Mouse (Mus musculus) MEL (cell line): Measurements from ENCODE around the gene Lpo. TPM values are rescaled to one million over a fixed set of nuclear protein-coding genes. Genes with fewer than 3 reads are reported as not detected.

Experiments
- DNase-seq: peaks from one replicate; pipeline ENCODE4 v3.0.0; 2011; ENCODE audit warnings: low read depth, low spot score
- H3K27ac ChIP-seq: 2 replicates; pipeline ENCODE4 v1.5.1; 2012; ENCODE audit warnings: low read depth, mild to moderate bottlenecking, control low read depth, low read length, moderate library complexity; ENCODE audit not compliant: control insufficient read depth
- H3K27me3 ChIP-seq, 2 experiments: fragments of 150-350 bp in 1 of 2; sonication (generic) in 1 of 2; 2 replicates each; pipeline ENCODE4 v1.6.1; 2012; ENCODE audit warnings: low read length in 2 of 2, mild to moderate bottlenecking in 2 of 2, improper control_type of control experiment in 1 of 2, moderate library complexity in 1 of 2; ENCODE audit not compliant: insufficient read depth in 2 of 2, control insufficient read depth in 1 of 2
- H3K36me3 ChIP-seq, 2 experiments: 2 replicates each; pipeline ENCODE4 v1.6.1; 2012 to 2014; ENCODE audit warnings: low read length in 2 of 2, improper control_type of control experiment in 1 of 2, inconsistent platforms in 1 of 2, mild to moderate bottlenecking in 1 of 2; ENCODE audit not compliant: insufficient read depth in 2 of 2, control insufficient read depth in 1 of 2
- H3K4me1 ChIP-seq, 2 experiments: fragments of 150-350 bp in 1 of 2; sonication (generic) in 1 of 2; 2 replicates each; pipeline ENCODE4 v1.6.1; 2012; ENCODE audit warnings: low read length in 2 of 2, improper control_type of control experiment in 1 of 2, mild to moderate bottlenecking in 1 of 2; ENCODE audit not compliant: insufficient read depth in 2 of 2, control insufficient read depth in 1 of 2
- H3K4me3 ChIP-seq, 2 experiments: fragments of 150-350 bp in 1 of 2; sonication (generic) in 1 of 2; 2 replicates each; pipeline ENCODE4 v1.5.1; 2012; ENCODE audit warnings: low read depth in 2 of 2, low read length in 2 of 2, mild to moderate bottlenecking in 2 of 2, moderate library complexity in 2 of 2, control low read depth in 1 of 2, improper control_type of control experiment in 1 of 2; ENCODE audit not compliant: control insufficient read depth in 1 of 2, insufficient read depth in 1 of 2
- H3K79me2 ChIP-seq: 2 replicates; pipeline ENCODE4 v1.6.1; 2012; ENCODE audit warnings: mild to moderate bottlenecking, low read length, moderate library complexity; ENCODE audit not compliant: control insufficient read depth, poor library complexity, insufficient read depth
- H3K9ac ChIP-seq: 2 replicates; pipeline ENCODE4 v1.6.1; 2012; ENCODE audit warnings: low read depth, mild to moderate bottlenecking, control low read depth, low read length, moderate library complexity; ENCODE audit not compliant: control insufficient read depth, poor library complexity, severe bottlenecking
- H3K9me3 ChIP-seq: fragments of 150-350 bp; sonication (generic); replicated peaks from 2 replicates; pipeline ENCODE4 v1.6.1; 2012; ENCODE audit warnings: mild to moderate bottlenecking, low read length, improper control_type of control experiment, moderate library complexity; ENCODE audit not compliant: insufficient read depth
- BHLHE40 ChIP-seq: IDR thresholded peaks from 2 replicates; pipeline ENCODE4 v1.6.1; 2012; ENCODE audit warnings: low read depth, mild to moderate bottlenecking, inconsistent platforms, low read length, improper control_type of control experiment, borderline replicate concordance
- CHD2 ChIP-seq: IDR thresholded peaks from 2 replicates; pipeline ENCODE4 v1.6.1; 2011; ENCODE audit warnings: low read length, improper control_type of control experiment
- CTCF ChIP-seq, 3 experiments: IDR thresholded peaks in 2 of 3; conservative IDR thresholded peaks in 1 of 3; 2 replicates each; pipeline ENCODE4 v1.5.1; 2011 to 2012; ENCODE audit warnings: low read length in 3 of 3, low read depth in 2 of 3, mild to moderate bottlenecking in 2 of 3, improper control_type of control experiment in 1 of 3, inconsistent platforms in 1 of 3, mixed read lengths in 1 of 3, moderate library complexity in 1 of 3; ENCODE audit not compliant: control insufficient read depth in 1 of 3, insufficient read depth in 1 of 3, poor library complexity in 1 of 3, severe bottlenecking in 1 of 3
- ELF1 ChIP-seq: IDR thresholded peaks from 2 replicates; pipeline ENCODE4 v1.6.1; 2014; ENCODE audit warnings: low read depth, mild to moderate bottlenecking, inconsistent platforms, low read length, improper control_type of control experiment, moderate library complexity
- JUND ChIP-seq: IDR thresholded peaks from 2 replicates; pipeline ENCODE4 v1.6.1; 2011; ENCODE audit warnings: low read depth, mild to moderate bottlenecking, improper control_type of control experiment, low read length
- MAX ChIP-seq: IDR thresholded peaks from 2 replicates; pipeline ENCODE4 v1.6.1; 2011; ENCODE audit warnings: low read length, improper control_type of control experiment
- MXI1 ChIP-seq: IDR thresholded peaks from 2 replicates; pipeline ENCODE4 v1.6.1; 2011; ENCODE audit warnings: mild to moderate bottlenecking, low read depth, low read length, improper control_type of control experiment
- MYB ChIP-seq: IDR thresholded peaks from 2 replicates; pipeline ENCODE4 v1.6.1; 2011; ENCODE audit warnings: mild to moderate bottlenecking, low read depth, low read length, improper control_type of control experiment
- MYC ChIP-seq: IDR thresholded peaks from 2 replicates; pipeline ENCODE4 v1.6.1; 2011; ENCODE audit warnings: low read depth, mild to moderate bottlenecking, low read length, improper control_type of control experiment, moderate library complexity
- POLR2A ChIP-seq, 2 experiments: IDR thresholded peaks; 2 replicates each; pipeline ENCODE4 v1.6.1; 2011 to 2012; ENCODE audit warnings: low read length in 2 of 2, mild to moderate bottlenecking in 2 of 2, control low read depth in 1 of 2, improper control_type of control experiment in 1 of 2, low read depth in 1 of 2, moderate library complexity in 1 of 2; ENCODE audit not compliant: control insufficient read depth in 1 of 2, insufficient read depth in 1 of 2, poor library complexity in 1 of 2
- POLR2AphosphoS2 ChIP-seq: IDR thresholded peaks from 2 replicates; pipeline ENCODE4 v1.6.1; 2011; ENCODE audit warnings: low read length, improper control_type of control experiment
- POLR2AphosphoS5 ChIP-seq: IDR thresholded peaks from 2 replicates; pipeline ENCODE4 v1.6.1; 2012; ENCODE audit warnings: low read depth, borderline replicate concordance, mild to moderate bottlenecking, inconsistent platforms, low read length, moderate library complexity, mixed read lengths
- RCOR1 ChIP-seq: IDR thresholded peaks from 2 replicates; pipeline ENCODE4 v1.6.1; 2012; ENCODE audit warnings: low read depth, mild to moderate bottlenecking, inconsistent platforms, low read length, improper control_type of control experiment
- SMC3 ChIP-seq: IDR thresholded peaks from 2 replicates; pipeline ENCODE4 v1.6.1; 2011; ENCODE audit warnings: low read depth, low read length, improper control_type of control experiment
- TCF12 ChIP-seq: IDR thresholded peaks from 2 replicates; pipeline ENCODE4 v1.6.1; 2014; ENCODE audit warnings: low read depth, mild to moderate bottlenecking, inconsistent platforms, low read length, improper control_type of control experiment, moderate library complexity
- UBTF ChIP-seq: IDR thresholded peaks from 2 replicates; pipeline ENCODE4 v1.6.1; 2012; ENCODE audit warnings: low read depth, mild to moderate bottlenecking, inconsistent platforms, low read length, improper control_type of control experiment, moderate library complexity, borderline replicate concordance; ENCODE audit not compliant: insufficient read depth
- USF1 ChIP-seq: IDR thresholded peaks from 2 replicates; pipeline ENCODE4 v1.6.1; 2014; ENCODE audit warnings: low read depth, mild to moderate bottlenecking, inconsistent platforms, low read length, improper control_type of control experiment, moderate library complexity
- ZC3H11A ChIP-seq: IDR thresholded peaks from 2 replicates; pipeline ENCODE4 v1.6.1; 2012; ENCODE audit warnings: low read depth, mild to moderate bottlenecking, inconsistent platforms, low read length, improper control_type of control experiment
- ZKSCAN1 ChIP-seq: IDR thresholded peaks from 2 replicates; pipeline ENCODE4 v1.6.1; 2012; ENCODE audit warnings: low read depth, mild to moderate bottlenecking, inconsistent platforms, low read length, improper control_type of control experiment, moderate library complexity
- ZMIZ1 ChIP-seq: IDR thresholded peaks from 2 replicates; pipeline ENCODE4 v1.6.1; 2012; ENCODE audit warnings: low read depth, mild to moderate bottlenecking, inconsistent platforms, low read length, improper control_type of control experiment, moderate library complexity
- ZNF384 ChIP-seq: IDR thresholded peaks from 2 replicates; pipeline ENCODE4 v1.6.1; 2012; ENCODE audit warnings: low read depth, mild to moderate bottlenecking, inconsistent platforms, low read length, improper control_type of control experiment
- polyA plus RNA-seq, 2 experiments: library from polyadenylated mRNA; stranded (reverse) in 1 of 2; unstranded in 1 of 2; fragments of >175 nt in 1 of 2; fragments of >200 nt in 1 of 2; gene quantifications; 2 replicates each; pipeline versions ENCODE4 v1.2.1 to v1.2.4; 2012; ENCODE audit warnings: low replicate concordance in 2 of 2, low read depth in 1 of 2; ENCODE audit not compliant: insufficient read length in 2 of 2, insufficient read depth in 1 of 2, missing spikeins in 1 of 2
- total RNA-seq: library from RNA; depleted of rRNA; stranded (reverse); fragments of 300-350 nt; gene quantifications from 2 replicates; pipeline ENCODE4 v1.2.3, GENCODE M21; 2012

The Lpo gene
- total and polyA plus RNA-seq, 3 experiments: not detected

DNA sequence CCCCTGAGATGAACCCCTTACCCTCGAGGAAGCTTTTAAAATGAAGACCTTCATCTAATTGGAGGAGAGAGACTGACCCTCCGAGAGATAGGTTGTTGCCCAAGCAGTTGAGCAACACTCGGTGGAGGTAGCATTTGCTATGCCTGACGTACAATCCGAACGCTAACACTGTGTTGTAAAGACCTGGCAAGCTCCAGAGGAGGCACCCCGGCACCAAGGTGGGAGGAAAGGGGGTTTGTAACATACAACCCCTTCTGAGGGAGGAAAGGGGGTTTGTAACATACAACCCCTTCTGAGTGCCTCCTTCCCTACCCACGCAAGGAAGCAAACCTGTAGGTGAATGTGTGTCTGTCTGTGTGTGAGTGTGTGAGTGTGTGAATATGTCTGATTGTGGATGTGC lies 43.7 kb upstream of the Lpo start:
- Histone ChIP-seq H3K9ac (no peak overlapping the region), H3K4me1 (no peaks in the 10 kb centered on the region), H3K27ac (no peak overlapping the region), H3K4me3 (no peak overlapping the region), H3K36me3 (no peaks in the 10 kb centered on the region), H3K79me2 (no peaks in the 10 kb centered on the region), H3K9me3 (no peaks in the 10 kb centered on the region), H3K27me3 (peaks cover 0 to 4% of the 10 kb centered on the region in 2 experiments; a peak in 2 of 4 replicates)
- TF ChIP-seq MAX (no peak), MYC (no peak)
- DNase-seq: no peak

DNA sequence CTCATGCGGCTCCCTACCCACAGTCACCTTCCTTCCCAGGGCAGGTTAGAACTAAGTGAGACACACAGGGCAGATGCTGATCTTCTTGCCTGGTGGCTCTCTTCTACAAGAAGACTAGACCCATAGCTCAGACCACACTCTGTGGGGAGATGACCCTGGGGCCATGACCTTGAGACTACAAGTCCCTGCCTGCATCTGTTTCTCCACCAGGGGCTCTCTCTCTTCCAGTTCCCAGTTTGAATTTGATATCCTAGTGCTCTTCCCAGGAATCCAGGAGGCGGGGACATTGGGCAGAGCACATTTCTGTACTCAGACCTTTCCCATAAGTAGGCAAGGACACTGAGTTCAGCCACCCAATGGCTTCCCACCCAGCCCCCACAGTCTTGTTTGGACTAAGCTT lies 42.0 kb upstream of the Lpo start:
- no peak overlapping the region for H3K27ac ChIP-seq
- H3K27me3 ChIP-seq: no peaks in the 10 kb centered on the region; a peak in 2 of 4 replicates
- DNase-seq: no peak
- no peak overlapping the region for H3K4me3 ChIP-seq
- no peaks in the 10 kb centered on the region for H3K36me3 ChIP-seq
- no peaks in the 10 kb centered on the region for H3K9me3 ChIP-seq
- H3K79me2 ChIP-seq: no peaks in the 10 kb centered on the region
- no peaks in the 10 kb centered on the region for H3K4me1 ChIP-seq
- no peak for TF ChIP-seq ELF1
- TF ChIP-seq JUND: no peak
- no peak for TF ChIP-seq ZKSCAN1
- no peak for TF ChIP-seq CTCF (IDR thresholded peaks at IDR 0.05 in 2 of 3, conservative IDR thresholded peaks at IDR 0.05 in 1 of 3; ENCODE audit: control insufficient read depth in 1 of 3, insufficient read depth in 1 of 3, low read depth in 2 of 3, low read length in 3 of 3, poor library complexity in 1 of 3, severe bottlenecking in 1 of 3)
- no peak for TF ChIP-seq POLR2A (IDR thresholded peaks at IDR 0.05; ENCODE audit: control insufficient read depth in 1 of 2, insufficient read depth in 1 of 2, low read depth in 1 of 2, low read length in 2 of 2, poor library complexity in 1 of 2)
- TF ChIP-seq UBTF: no peak
- no peak for TF ChIP-seq ZMIZ1
- no peak for TF ChIP-seq MXI1
- TF ChIP-seq POLR2AphosphoS2: no peak
- TF ChIP-seq RCOR1: no peak
- no peak for TF ChIP-seq SMC3
- no peak for TF ChIP-seq ZNF384
- no peak for TF ChIP-seq CHD2
- TF ChIP-seq USF1: no peak
- no peak for TF ChIP-seq TCF12
- TF ChIP-seq POLR2AphosphoS5: no peak
- TF ChIP-seq MYC: no peak
- TF ChIP-seq BHLHE40: no peak
- TF ChIP-seq MYB: no peak
- no peak for TF ChIP-seq ZC3H11A
- no peak overlapping the region for H3K9ac ChIP-seq
